Mouse (Mus musculus) MEL (cell line): ENCODE measurements at regions not wholly inside any gene's neighbourhood (a gene's known extent, or its start where the extent isn't known, plus 50 kb on each side); places are given as distances from the start of the nearest gene placed in this dataset.

Experiments
- DNase-seq: peaks from one replicate; pipeline ENCODE4 v3.0.0; 2011; ENCODE audit warnings: low read depth, low spot score
- H3K27ac ChIP-seq: 2 replicates; pipeline ENCODE4 v1.5.1; 2012; ENCODE audit warnings: low read depth, mild to moderate bottlenecking, control low read depth, low read length, moderate library complexity; ENCODE audit not compliant: control insufficient read depth
- H3K27me3 ChIP-seq, 2 experiments: fragments of 150-350 bp in 1 of 2; sonication (generic) in 1 of 2; 2 replicates each; pipeline ENCODE4 v1.6.1; 2012; ENCODE audit warnings: low read length in 2 of 2, mild to moderate bottlenecking in 2 of 2, improper control_type of control experiment in 1 of 2, moderate library complexity in 1 of 2; ENCODE audit not compliant: insufficient read depth in 2 of 2, control insufficient read depth in 1 of 2
- H3K36me3 ChIP-seq, 2 experiments: 2 replicates each; pipeline ENCODE4 v1.6.1; 2012 to 2014; ENCODE audit warnings: low read length in 2 of 2, improper control_type of control experiment in 1 of 2, inconsistent platforms in 1 of 2, mild to moderate bottlenecking in 1 of 2; ENCODE audit not compliant: insufficient read depth in 2 of 2, control insufficient read depth in 1 of 2
- H3K4me1 ChIP-seq, 2 experiments: fragments of 150-350 bp in 1 of 2; sonication (generic) in 1 of 2; 2 replicates each; pipeline ENCODE4 v1.6.1; 2012; ENCODE audit warnings: low read length in 2 of 2, improper control_type of control experiment in 1 of 2, mild to moderate bottlenecking in 1 of 2; ENCODE audit not compliant: insufficient read depth in 2 of 2, control insufficient read depth in 1 of 2
- H3K4me3 ChIP-seq, 2 experiments: fragments of 150-350 bp in 1 of 2; sonication (generic) in 1 of 2; 2 replicates each; pipeline ENCODE4 v1.5.1; 2012; ENCODE audit warnings: low read depth in 2 of 2, low read length in 2 of 2, mild to moderate bottlenecking in 2 of 2, moderate library complexity in 2 of 2, control low read depth in 1 of 2, improper control_type of control experiment in 1 of 2; ENCODE audit not compliant: control insufficient read depth in 1 of 2, insufficient read depth in 1 of 2
- H3K79me2 ChIP-seq: 2 replicates; pipeline ENCODE4 v1.6.1; 2012; ENCODE audit warnings: mild to moderate bottlenecking, low read length, moderate library complexity; ENCODE audit not compliant: control insufficient read depth, poor library complexity, insufficient read depth
- H3K9ac ChIP-seq: 2 replicates; pipeline ENCODE4 v1.6.1; 2012; ENCODE audit warnings: low read depth, mild to moderate bottlenecking, control low read depth, low read length, moderate library complexity; ENCODE audit not compliant: control insufficient read depth, poor library complexity, severe bottlenecking
- H3K9me3 ChIP-seq: fragments of 150-350 bp; sonication (generic); replicated peaks from 2 replicates; pipeline ENCODE4 v1.6.1; 2012; ENCODE audit warnings: mild to moderate bottlenecking, low read length, improper control_type of control experiment, moderate library complexity; ENCODE audit not compliant: insufficient read depth
- CHD1 ChIP-seq: IDR thresholded peaks from 2 replicates; pipeline ENCODE4 v1.6.1; 2012; ENCODE audit warnings: low read depth, mild to moderate bottlenecking, inconsistent platforms, low read length, improper control_type of control experiment
- ELF1 ChIP-seq: IDR thresholded peaks from 2 replicates; pipeline ENCODE4 v1.6.1; 2014; ENCODE audit warnings: low read depth, mild to moderate bottlenecking, inconsistent platforms, low read length, improper control_type of control experiment, moderate library complexity
- ETS1 ChIP-seq: IDR thresholded peaks from 2 replicates; pipeline ENCODE4 v1.6.1; 2012; ENCODE audit warnings: low read depth, mild to moderate bottlenecking, inconsistent platforms, low read length, improper control_type of control experiment, moderate library complexity
- GATA1 ChIP-seq: IDR thresholded peaks from 2 replicates; pipeline ENCODE4 v1.6.1; 2011; ENCODE audit warnings: low read depth, low read length, improper control_type of control experiment
- MAFK ChIP-seq: IDR thresholded peaks from 2 replicates; pipeline ENCODE4 v1.6.1; 2011; ENCODE audit warnings: low read depth, mild to moderate bottlenecking, low read length, improper control_type of control experiment, borderline replicate concordance
- MAX ChIP-seq: IDR thresholded peaks from 2 replicates; pipeline ENCODE4 v1.6.1; 2011; ENCODE audit warnings: low read length, improper control_type of control experiment
- MAZ ChIP-seq: IDR thresholded peaks from 2 replicates; pipeline ENCODE4 v1.6.1; 2012; ENCODE audit warnings: low read depth, mild to moderate bottlenecking, inconsistent platforms, low read length, improper control_type of control experiment
- MEF2A ChIP-seq: IDR thresholded peaks from 2 replicates; pipeline ENCODE4 v1.6.1; 2014; ENCODE audit warnings: low read depth, mild to moderate bottlenecking, inconsistent platforms, low read length, improper control_type of control experiment; ENCODE audit not compliant: poor library complexity, insufficient replicate concordance, severe bottlenecking; ENCODE audit errors: extremely low read depth
- MYB ChIP-seq: IDR thresholded peaks from 2 replicates; pipeline ENCODE4 v1.6.1; 2011; ENCODE audit warnings: mild to moderate bottlenecking, low read depth, low read length, improper control_type of control experiment
- NELFE ChIP-seq: IDR thresholded peaks from 2 replicates; pipeline ENCODE4 v1.6.1; 2011; ENCODE audit warnings: low read depth, low read length, improper control_type of control experiment
- POLR2A ChIP-seq, 2 experiments: IDR thresholded peaks; 2 replicates each; pipeline ENCODE4 v1.6.1; 2011 to 2012; ENCODE audit warnings: low read length in 2 of 2, mild to moderate bottlenecking in 2 of 2, control low read depth in 1 of 2, improper control_type of control experiment in 1 of 2, low read depth in 1 of 2, moderate library complexity in 1 of 2; ENCODE audit not compliant: control insufficient read depth in 1 of 2, insufficient read depth in 1 of 2, poor library complexity in 1 of 2
- POLR2AphosphoS5 ChIP-seq: IDR thresholded peaks from 2 replicates; pipeline ENCODE4 v1.6.1; 2012; ENCODE audit warnings: low read depth, borderline replicate concordance, mild to moderate bottlenecking, inconsistent platforms, low read length, moderate library complexity, mixed read lengths
- RCOR1 ChIP-seq: IDR thresholded peaks from 2 replicates; pipeline ENCODE4 v1.6.1; 2012; ENCODE audit warnings: low read depth, mild to moderate bottlenecking, inconsistent platforms, low read length, improper control_type of control experiment
- TCF12 ChIP-seq: IDR thresholded peaks from 2 replicates; pipeline ENCODE4 v1.6.1; 2014; ENCODE audit warnings: low read depth, mild to moderate bottlenecking, inconsistent platforms, low read length, improper control_type of control experiment, moderate library complexity
- USF1 ChIP-seq: IDR thresholded peaks from 2 replicates; pipeline ENCODE4 v1.6.1; 2014; ENCODE audit warnings: low read depth, mild to moderate bottlenecking, inconsistent platforms, low read length, improper control_type of control experiment, moderate library complexity

DNA sequence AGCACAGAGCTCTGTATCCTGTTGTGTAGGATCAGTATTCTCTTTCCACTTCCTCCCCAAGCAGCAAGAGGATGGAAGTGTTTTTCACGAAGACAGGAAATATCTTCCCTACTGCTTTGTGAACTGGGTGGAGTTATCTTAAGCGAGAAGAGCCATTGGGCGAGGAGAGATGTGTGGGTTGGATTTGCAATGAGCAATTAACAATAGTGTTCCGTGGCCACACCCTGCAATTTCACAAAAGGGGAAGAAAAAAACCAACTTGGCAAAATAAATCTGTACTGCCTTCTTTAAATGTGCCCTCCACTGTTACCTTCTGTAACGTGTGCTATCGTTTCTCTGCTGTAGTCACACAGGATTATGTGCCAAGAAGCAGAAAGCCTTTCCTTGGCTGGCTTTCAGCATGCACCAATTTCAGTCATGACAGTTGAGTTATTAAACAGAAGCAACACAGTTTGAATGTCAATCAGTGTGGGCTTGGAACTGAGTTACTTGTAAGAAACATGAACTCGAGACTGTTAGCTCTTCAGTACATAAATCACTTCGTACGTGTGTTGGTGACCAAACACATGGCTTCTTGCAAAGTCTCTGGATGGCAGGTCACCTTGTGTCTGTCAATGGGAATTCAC, 172.0 kb upstream of the Ankrd55 start:
- TF ChIP-seq POLR2AphosphoS5, result no peak
- no peak for TF ChIP-seq ELF1
- no peak for TF ChIP-seq RCOR1
- TF ChIP-seq CHD1, result no peak
- no peak for TF ChIP-seq GATA1
- TF ChIP-seq MYB, result no peak
- no peak for TF ChIP-seq USF1
- no peak for TF ChIP-seq ETS1
- no peak for TF ChIP-seq MAZ
- Histone ChIP-seq H3K4me3 (no peak overlapping the region), H3K4me1 (no peaks in the 10 kb centered on the region)

DNA sequence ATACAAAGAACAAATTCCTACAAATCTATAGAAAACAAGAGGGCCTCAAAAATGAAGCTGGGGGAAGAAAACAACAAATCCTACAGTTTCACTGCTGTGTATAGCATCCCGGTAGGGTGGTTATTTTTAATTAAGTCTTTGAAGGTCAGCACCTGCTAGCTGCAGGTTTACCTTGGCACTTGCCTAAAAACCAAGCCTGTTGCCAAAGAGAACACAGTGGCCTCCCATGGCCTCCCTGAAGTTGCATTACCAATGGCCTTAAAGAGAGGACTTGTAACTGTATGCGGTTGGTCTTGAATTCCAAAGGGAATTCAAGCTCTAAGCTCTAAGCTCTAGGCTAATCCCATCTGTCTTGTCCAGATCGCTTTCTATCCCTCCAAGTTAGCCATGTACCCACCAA, 169.7 kb upstream of the Ankrd55 start:
- no peak for DNase-seq
- H3K27me3 ChIP-seq, result no peaks in the 10 kb centered on the region
- TF ChIP-seq MEF2A, result no peak
- no peak for TF ChIP-seq MAZ
- no peak for TF ChIP-seq MAX
- no peak for TF ChIP-seq MAFK
- no peak for TF ChIP-seq ETS1
- no peak for TF ChIP-seq RCOR1
- TF ChIP-seq POLR2A (IDR thresholded peaks at IDR 0.05; ENCODE audit: control insufficient read depth in 1 of 2, insufficient read depth in 1 of 2, low read depth in 1 of 2, low read length in 2 of 2, poor library complexity in 1 of 2), result no peak
- TF ChIP-seq NELFE, result no peak

More for the DNA sequence above, 172.0 kb upstream of the Ankrd55 start:
- Histone ChIP-seq H3K9me3 (no peaks in the 10 kb centered on the region), H3K27me3 (no peaks in the 10 kb centered on the region), H3K27ac (no peak overlapping the region), H3K36me3 (no peaks in the 10 kb centered on the region), H3K9ac (no peak overlapping the region), H3K79me2 (no peaks in the 10 kb centered on the region)
- DNase-seq, result no peak

DNA sequence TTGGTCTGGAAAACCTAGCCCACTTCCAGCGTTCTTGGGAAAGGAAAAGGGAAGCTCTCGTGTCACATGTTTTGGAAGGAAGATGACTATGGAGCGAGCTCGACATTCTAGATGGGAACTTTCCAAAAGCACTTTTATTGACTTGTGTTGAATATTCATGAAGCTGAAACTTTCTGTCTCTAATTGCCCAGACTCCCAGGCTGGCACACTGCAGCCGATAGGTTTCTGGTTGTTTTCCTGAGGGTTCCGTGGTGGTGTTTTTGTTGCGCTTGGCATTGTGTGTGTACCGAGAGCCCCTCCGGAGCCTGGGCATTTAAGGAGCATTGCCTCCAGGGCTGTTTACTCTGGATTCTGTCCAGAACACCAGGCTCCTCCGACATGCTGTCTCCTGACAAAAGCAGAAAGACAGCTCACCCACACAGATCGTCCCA, 168.6 kb upstream of the Ankrd55 start:
- H3K9me3 ChIP-seq, result no peaks in the 10 kb centered on the region
- no peak for DNase-seq
- no peak overlapping the region for H3K9ac ChIP-seq
- no peak overlapping the region for H3K27ac ChIP-seq
- no peaks in the 10 kb centered on the region for H3K4me1 ChIP-seq
- H3K27me3 ChIP-seq, result no peaks in the 10 kb centered on the region
- no peak for TF ChIP-seq TCF12
- TF ChIP-seq, all 39 proteins: peak for 0
- Histone ChIP-seq H3K4me3 (no peak overlapping the region), H3K79me2 (no peaks in the 10 kb centered on the region), H3K36me3 (no peaks in the 10 kb centered on the region)

More for the DNA sequence above, 169.7 kb upstream of the Ankrd55 start:
- Histone ChIP-seq H3K4me1 (no peaks in the 10 kb centered on the region), H3K79me2 (no peaks in the 10 kb centered on the region), H3K9me3 (no peaks in the 10 kb centered on the region), H3K9ac (no peak overlapping the region), H3K36me3 (no peaks in the 10 kb centered on the region), H3K27ac (no peak overlapping the region), H3K4me3 (no peak overlapping the region)
